Mouse (Mus musculus) left cerebral cortex, postnatal 36 days (tissue): ENCODE measurements at regions not wholly inside any gene's neighbourhood (a gene's known extent, or its start where the extent isn't known, plus 50 kb on each side); places are given as distances from the start of the nearest gene placed in this dataset.

Experiments used
- DNase-seq, 2 experiments: peaks; one replicate each; pipeline ENCODE4 v3.0.0; 2021 to 2022; ENCODE audit warnings: low spot score in 2 of 2, mixed read lengths in 1 of 2
- intact Hi-C: fragments of 180-260 bp; cut with DNase I; formaldehyde crosslinking; loops from one replicate; pipeline ENCODE4 v1.15.1; 2025

GRCm38 (mm10) chr1:174999265-175000200 is 77.9 kb upstream of the Grem2 start:
- intact Hi-C loops, result loop anchor here (1.0 to 5.0 kb wide), 2 partner anchors 404 to 532 kb away; no protein-coding TSS in a partner anchor
- DNase-seq, result peak in 1 of 2 experiments; percentile 14

DNA sequence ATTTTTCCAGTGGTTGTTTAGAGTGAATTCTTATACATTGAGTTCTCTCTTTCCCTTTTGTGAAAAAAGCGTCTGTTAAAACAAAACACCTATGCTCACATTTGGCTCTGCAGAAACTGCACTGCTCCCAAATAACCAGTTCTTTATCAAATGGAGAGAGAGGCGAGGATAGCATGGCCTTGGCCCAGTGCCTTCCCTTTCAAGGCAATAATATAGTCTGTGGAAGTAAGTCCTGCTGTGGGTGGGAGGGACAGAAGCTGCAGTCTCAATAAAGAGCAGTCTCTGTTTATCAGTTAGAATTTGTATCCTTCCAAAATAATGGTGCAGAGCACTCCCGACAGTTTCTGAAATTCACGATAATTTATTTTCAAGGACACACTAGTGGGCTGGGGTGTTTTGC is 70.9 kb upstream of the Grem2 start:
- DNase-seq, result no peak
- intact Hi-C loops, result no loop called here

GRCm38 (mm10) chr1:174988590-174988989 is 67.0 kb upstream of the Grem2 start:
- intact Hi-C loops, result no loop called here
- DNase-seq, result no peak

GRCm38 (mm10) chr1:174971895-174972294 is 50.3 kb upstream of the Grem2 start:
- intact Hi-C loops, result no loop called here
- no peak for DNase-seq
